Mouse (Mus musculus): ENCODE data around the gene Rpp14. TPM values are rescaled to one million over a fixed set of nuclear protein-coding genes. Genes with fewer than 3 reads are reported as not detected.

Rpp14 gene
- polyA plus RNA-seq, 1 experiment from 2014 or later: 46.5 TPM

GRCm38 (mm10) chr14:8045187-8045846 is 34.9 kb upstream of the Rpp14 start:
- WGBS: 80% methylated on average over 11 of the region's 11 CpGs

DNA sequence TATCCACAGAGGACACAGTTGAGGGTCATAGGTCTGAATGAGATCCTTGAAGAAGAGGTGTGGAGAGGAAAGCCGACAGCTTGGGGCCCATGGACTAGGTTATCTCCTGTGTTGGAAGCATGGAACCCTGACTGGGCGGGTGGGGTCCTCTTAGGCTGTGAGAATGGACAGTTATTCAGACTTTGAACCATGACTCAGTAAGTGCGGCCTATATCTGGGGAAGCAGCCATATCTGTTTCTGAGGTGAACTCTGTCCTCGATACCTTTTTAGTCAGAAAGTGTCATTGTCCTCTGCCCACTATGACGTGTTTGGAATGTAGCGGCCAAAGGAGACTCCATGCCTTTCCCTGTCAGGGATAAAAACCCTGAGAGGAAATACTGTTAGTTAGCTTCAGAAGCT is 33.3 kb upstream of the Rpp14 start:
- Histone ChIP-seq H3K36me3 (ENCODE audit: control insufficient read depth, insufficient read depth, low read length) (peaks cover 23% of the 10 kb centered on the region), H3K4me3 (ENCODE audit: control insufficient read depth in 1 of 2, insufficient read depth in 1 of 2, low read depth in 1 of 2, low read length in 2 of 2) (no peak overlapping the region), H3K27ac (replicated peaks in 1 of 2; ENCODE audit: control insufficient read depth in 1 of 2, insufficient read depth in 1 of 2, low read depth in 2 of 2, low read length in 2 of 2) (no peak overlapping the region), H3K9me3 (ENCODE audit: control insufficient read depth, low read length) (no peaks in the 10 kb centered on the region), H3K4me2 (ENCODE audit: low read length) (no peak overlapping the region), H3K9ac (ENCODE audit: low read length) (no peak overlapping the region), H3K27me3 (ENCODE audit: control insufficient read depth, insufficient read depth, low read length) (no peaks in the 10 kb centered on the region), H3K4me1 (ENCODE audit: control insufficient read depth in 2 of 2, insufficient read depth in 2 of 2, low read length in 2 of 2) (no peaks in the 10 kb centered on the region)
- WGBS: 79% methylated on average over 6 of the region's 6 CpGs
- no peak for ATAC-seq (ENCODE audit: insufficient number of reproducible peaks, insufficient read depth, low FRiP score, low read depth)

More at GRCm38 (mm10) chr14:8045187-8045846, 34.9 kb upstream of the Rpp14 start:
- Histone ChIP-seq H3K4me1 (ENCODE audit: control insufficient read depth in 2 of 2, insufficient read depth in 2 of 2, low read length in 2 of 2) (no peaks in the 10 kb centered on the region), H3K9me3 (ENCODE audit: control insufficient read depth, low read length) (no peaks in the 10 kb centered on the region), H3K4me2 (ENCODE audit: low read length) (no peak overlapping the region), H3K4me3 (ENCODE audit: control insufficient read depth in 1 of 2, insufficient read depth in 1 of 2, low read depth in 1 of 2, low read length in 2 of 2) (no peak overlapping the region), H3K27me3 (ENCODE audit: control insufficient read depth, insufficient read depth, low read length) (no peaks in the 10 kb centered on the region), H3K36me3 (ENCODE audit: control insufficient read depth, insufficient read depth, low read length) (peaks cover 20% of the 10 kb centered on the region), H3K27ac (replicated peaks in 1 of 2; ENCODE audit: control insufficient read depth in 1 of 2, insufficient read depth in 1 of 2, low read depth in 2 of 2, low read length in 2 of 2) (no peak overlapping the region), H3K9ac (ENCODE audit: low read length) (no peak overlapping the region)
- no peak for ATAC-seq (ENCODE audit: insufficient number of reproducible peaks, insufficient read depth, low FRiP score, low read depth)

- Histone ChIP-seq H3K4me1 (ENCODE audit: control insufficient read depth in 2 of 2, insufficient read depth in 2 of 2, low read length in 2 of 2) (no peaks in the 10 kb centered on the region), H3K9me3 (ENCODE audit: control insufficient read depth, low read length) (no peaks in the 10 kb centered on the region), H3K27ac (replicated peaks in 1 of 2; ENCODE audit: control insufficient read depth in 1 of 2, insufficient read depth in 1 of 2, low read depth in 2 of 2, low read length in 2 of 2) (no peak overlapping the region), H3K36me3 (ENCODE audit: control insufficient read depth, insufficient read depth, low read length) (peaks cover 25% of the 10 kb centered on the region), H3K4me3 (ENCODE audit: control insufficient read depth in 1 of 2, insufficient read depth in 1 of 2, low read depth in 1 of 2, low read length in 2 of 2) (no peak overlapping the region), H3K27me3 (ENCODE audit: control insufficient read depth, insufficient read depth, low read length) (no peaks in the 10 kb centered on the region), H3K4me2 (ENCODE audit: low read length) (no peak overlapping the region), H3K9ac (ENCODE audit: low read length) (no peak overlapping the region)
- WGBS: 84% methylated on average over 10 of the region's 10 CpGs
- no peak for ATAC-seq (ENCODE audit: insufficient number of reproducible peaks, insufficient read depth, low FRiP score, low read depth)
Measured at GRCm38 (mm10) chr14:8049334-8049733, 30.8 kb upstream of the Rpp14 start.

GRCm38 (mm10) chr14:8051869-8052268 is 28.3 kb upstream of the Rpp14 start:
- Histone ChIP-seq H3K4me1 (ENCODE audit: control insufficient read depth in 2 of 2, insufficient read depth in 2 of 2, low read length in 2 of 2) (no peaks in the 10 kb centered on the region), H3K9me3 (ENCODE audit: control insufficient read depth, low read length) (no peaks in the 10 kb centered on the region), H3K36me3 (ENCODE audit: control insufficient read depth, insufficient read depth, low read length) (peaks cover 32% of the 10 kb centered on the region), H3K4me3 (ENCODE audit: control insufficient read depth in 1 of 2, insufficient read depth in 1 of 2, low read depth in 1 of 2, low read length in 2 of 2) (no peak overlapping the region), H3K9ac (ENCODE audit: low read length) (no peak overlapping the region), H3K4me2 (ENCODE audit: low read length) (no peak overlapping the region), H3K27ac (replicated peaks in 1 of 2; ENCODE audit: control insufficient read depth in 1 of 2, insufficient read depth in 1 of 2, low read depth in 2 of 2, low read length in 2 of 2) (no peak overlapping the region), H3K27me3 (ENCODE audit: control insufficient read depth, insufficient read depth, low read length) (no peaks in the 10 kb centered on the region)
- no peak for ATAC-seq (ENCODE audit: insufficient number of reproducible peaks, insufficient read depth, low FRiP score, low read depth)
- WGBS: 94% methylated on average over 2 of the region's 2 CpGs

DNA sequence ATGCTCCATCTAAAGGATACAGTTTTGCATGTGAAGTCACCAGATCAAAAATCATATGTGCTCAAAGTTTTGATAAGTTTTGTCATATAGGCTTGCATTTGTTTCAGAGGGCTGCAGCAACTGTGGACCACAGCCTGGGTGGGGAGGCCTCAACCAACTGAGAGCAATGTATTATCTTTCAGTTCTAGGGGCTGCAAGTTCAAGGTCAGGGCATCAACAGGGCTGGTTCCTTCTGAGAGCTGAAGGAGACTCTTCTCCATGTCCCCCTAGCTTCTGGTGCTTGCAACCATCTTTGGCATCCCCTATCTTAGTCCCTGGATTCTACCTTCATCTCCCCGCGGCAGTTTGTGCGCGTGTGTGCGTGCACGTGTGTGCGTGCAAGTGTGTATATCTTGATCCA is 27.5 kb upstream of the Rpp14 start:
- H3K4me3 ChIP-seq (ENCODE audit: control insufficient read depth in 1 of 2, insufficient read depth in 1 of 2, low read depth in 1 of 2, low read length in 2 of 2): no peak overlapping the region
- no peak overlapping the region for H3K27ac ChIP-seq (replicated peaks in 1 of 2; ENCODE audit: control insufficient read depth in 1 of 2, insufficient read depth in 1 of 2, low read depth in 2 of 2, low read length in 2 of 2)
- WGBS: 91% methylated on average over 7 of the region's 7 CpGs
- H3K9me3 ChIP-seq (ENCODE audit: control insufficient read depth, low read length): no peaks in the 10 kb centered on the region
- no peak overlapping the region for H3K4me2 ChIP-seq (ENCODE audit: low read length)
- no peaks in the 10 kb centered on the region for H3K4me1 ChIP-seq (ENCODE audit: control insufficient read depth in 2 of 2, insufficient read depth in 2 of 2, low read length in 2 of 2)
- no peak for ATAC-seq (ENCODE audit: insufficient number of reproducible peaks, insufficient read depth, low FRiP score, low read depth)
- no peaks in the 10 kb centered on the region for H3K27me3 ChIP-seq (ENCODE audit: control insufficient read depth, insufficient read depth, low read length)
- peaks cover 30% of the 10 kb centered on the region for H3K36me3 ChIP-seq (ENCODE audit: control insufficient read depth, insufficient read depth, low read length)
- H3K9ac ChIP-seq (ENCODE audit: low read length): no peak overlapping the region

- 32% methylated on average over 17 of the region's 17 CpGs for WGBS
- H3K4me2 ChIP-seq (ENCODE audit: low read length): no peak overlapping the region
- peaks cover 23% of the 10 kb centered on the region for H3K36me3 ChIP-seq (ENCODE audit: control insufficient read depth, insufficient read depth, low read length)
- H3K4me3 ChIP-seq (ENCODE audit: control insufficient read depth in 1 of 2, insufficient read depth in 1 of 2, low read depth in 1 of 2, low read length in 2 of 2): no peak overlapping the region
- no peak for ATAC-seq (ENCODE audit: insufficient number of reproducible peaks, insufficient read depth, low FRiP score, low read depth)
- H3K27me3 ChIP-seq (ENCODE audit: control insufficient read depth, insufficient read depth, low read length): no peaks in the 10 kb centered on the region
- H3K4me1 ChIP-seq (ENCODE audit: control insufficient read depth in 2 of 2, insufficient read depth in 2 of 2, low read length in 2 of 2): no peaks in the 10 kb centered on the region
- no peak overlapping the region for H3K27ac ChIP-seq (replicated peaks in 1 of 2; ENCODE audit: control insufficient read depth in 1 of 2, insufficient read depth in 1 of 2, low read depth in 2 of 2, low read length in 2 of 2)
- no peaks in the 10 kb centered on the region for H3K9me3 ChIP-seq (ENCODE audit: control insufficient read depth, low read length)
- H3K9ac ChIP-seq (ENCODE audit: low read length): no peak overlapping the region
Measured at GRCm38 (mm10) chr14:8054310-8055102, 25.7 kb upstream of the Rpp14 start.

GRCm38 (mm10) chr14:8056076-8056475 is 24.1 kb upstream of the Rpp14 start:
- Histone ChIP-seq H3K4me1 (ENCODE audit: control insufficient read depth in 2 of 2, insufficient read depth in 2 of 2, low read length in 2 of 2) (no peaks in the 10 kb centered on the region), H3K4me2 (ENCODE audit: low read length) (no peak overlapping the region), H3K9me3 (ENCODE audit: control insufficient read depth, low read length) (no peaks in the 10 kb centered on the region), H3K36me3 (ENCODE audit: control insufficient read depth, insufficient read depth, low read length) (peaks cover 13% of the 10 kb centered on the region; the same call in 1 of the 2 replicates), H3K27me3 (ENCODE audit: control insufficient read depth, insufficient read depth, low read length) (no peaks in the 10 kb centered on the region), H3K4me3 (ENCODE audit: control insufficient read depth in 1 of 2, insufficient read depth in 1 of 2, low read depth in 1 of 2, low read length in 2 of 2) (no peak overlapping the region), H3K27ac (replicated peaks in 1 of 2; ENCODE audit: control insufficient read depth in 1 of 2, insufficient read depth in 1 of 2, low read depth in 2 of 2, low read length in 2 of 2) (no peak overlapping the region), H3K9ac (ENCODE audit: low read length) (no peak overlapping the region)
- WGBS: 92% methylated on average over 5 of the region's 5 CpGs
- ATAC-seq (ENCODE audit: insufficient number of reproducible peaks, insufficient read depth, low FRiP score, low read depth): no peak
